Comparison of ENCODE assay signal across 27 mouse cellular contexts in the genomic region with DNA sequence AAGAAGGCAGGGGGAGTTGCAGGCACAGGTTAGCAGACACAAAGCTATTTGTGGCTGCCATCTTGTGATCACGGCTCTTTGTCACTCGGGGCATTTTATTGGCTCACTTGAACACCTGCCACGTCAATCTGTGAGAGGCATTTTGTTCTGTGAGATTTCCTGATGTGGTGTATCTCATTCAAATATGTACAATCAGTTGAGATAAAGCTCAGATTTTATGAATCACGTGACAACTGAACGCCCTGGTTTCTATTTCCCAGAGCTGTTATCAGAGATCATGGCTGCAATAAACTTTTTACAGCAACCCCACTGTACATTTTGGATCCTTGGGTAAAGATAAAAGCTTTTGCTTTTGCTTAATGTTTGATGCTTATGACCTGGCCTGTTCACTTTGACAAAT. TPM values are rescaled to one million over a fixed set of nuclear protein-coding genes. Genes with fewer than 3 reads are reported as not detected.
DNase-seq lines count a peak whose midpoint lies in the region; ATAC-seq and TF ChIP-seq lines count a peak whose summit lies in the region.
"Had no signal": no experiment of that assay in that cellular context is flagged by ENCODE, and none has a peak within 500 bp of the region (broad histone marks: within the 10 kb centered on the region; RNA-seq: fewer than 3 reads in every experiment).

No protein-coding gene starts in this region.

- H3K79me2 ChIP-seq in MEL (ENCODE audit: control insufficient read depth, insufficient read depth, low read length, poor library complexity) = no peaks in the 10 kb centered on the region

- TF ChIP-seq POLR2A in MEL (IDR thresholded peaks at IDR 0.05; ENCODE audit: control insufficient read depth in 1 of 2, insufficient read depth in 1 of 2, low read depth in 1 of 2, low read length in 2 of 2, poor library complexity in 1 of 2) = no peak

- H3K36me3 ChIP-seq in MEL (ENCODE audit: control insufficient read depth in 1 of 2, insufficient read depth in 2 of 2, low read length in 2 of 2) = no peaks in the 10 kb centered on the region
- H3K36me3 ChIP-seq in intestine, embryonic 16.5 days (ENCODE audit: control insufficient read depth, insufficient read depth, low read length) = no peaks in the 10 kb centered on the region
- H3K36me3 ChIP-seq: embryonic facial prominence, embryonic 10.5 days; embryonic facial prominence, embryonic 12.5 days; forebrain, embryonic 15.5 days; G1E had no signal

- peaks cover 13 to 20% of the 10 kb centered on the region in 2 experiments for H3K27me3 ChIP-seq in MEL (ENCODE audit: control insufficient read depth in 1 of 2, insufficient read depth in 2 of 2, low read length in 2 of 2)
- no peaks in the 10 kb centered on the region for H3K27me3 ChIP-seq in intestine, embryonic 16.5 days (replicated peaks; ENCODE audit: control insufficient read depth, insufficient read depth, low read length)
- H3K27me3 ChIP-seq: embryonic facial prominence, embryonic 12.5 days; forebrain, embryonic 13.5 days; forebrain, embryonic 15.5 days had no signal

- no peak overlapping the region for H3K27ac ChIP-seq in MEL (ENCODE audit: control insufficient read depth, low read depth, low read length)
- no peak overlapping the region for H3K27ac ChIP-seq in intestine, embryonic 16.5 days (ENCODE audit: low read length)
- H3K27ac ChIP-seq: embryonic facial prominence, embryonic 10.5 days; embryonic facial prominence, embryonic 12.5 days; forebrain, embryonic 13.5 days; forebrain, embryonic 15.5 days had no signal

- no peak for TF ChIP-seq CTCF in MEL (IDR thresholded peaks at IDR 0.05 in 2 of 3, conservative IDR thresholded peaks at IDR 0.05 in 1 of 3; ENCODE audit: control insufficient read depth in 1 of 3, insufficient read depth in 1 of 3, low read depth in 2 of 3, low read length in 3 of 3, poor library complexity in 1 of 3, severe bottlenecking in 1 of 3)

- TF ChIP-seq RAD21 in MEL (IDR thresholded peaks at IDR 0.05; ENCODE audit: low read depth, low read length) = no peak

- DNase-seq in MEL (ENCODE audit: low read depth, low spot score) = no peak
- peak; percentile 54 for DNase-seq in large intestine, adult 2 months (ENCODE audit: low read depth, low spot score)
- no peak for DNase-seq in ovary, postnatal 10 days (ENCODE audit: low spot score)
- DNase-seq in thymus, postnatal 4 days = no peak
- no peak for DNase-seq in frontal cortex, postnatal 25 days (ENCODE audit: low spot score in 2 of 2)
- DNase-seq: adrenal gland, adult 8-10 months; adrenal gland, postnatal 14 days; adrenal gland, postnatal 36 days; B cell, adult 2 months; cerebellum, adult 11-12 months; cerebellum, adult 2 months; cerebellum, adult 9-10 months; cerebellum, postnatal 10 days; cerebellum, postnatal 25 days; forebrain, postnatal 0 days had no signal

- no peak overlapping the region for H3K4me3 ChIP-seq in MEL (ENCODE audit: control insufficient read depth in 1 of 2, insufficient read depth in 1 of 2, low read depth in 2 of 2, low read length in 2 of 2)
- no peak overlapping the region for H3K4me3 ChIP-seq in intestine, embryonic 16.5 days (ENCODE audit: low read length)
- H3K4me3 ChIP-seq: embryonic facial prominence, embryonic 10.5 days; embryonic facial prominence, embryonic 12.5 days; forebrain, embryonic 13.5 days; forebrain, embryonic 15.5 days had no signal

- H3K4me1 ChIP-seq in MEL (ENCODE audit: control insufficient read depth in 1 of 2, insufficient read depth in 2 of 2, low read length in 2 of 2) = no peaks in the 10 kb centered on the region
- no peaks in the 10 kb centered on the region for H3K4me1 ChIP-seq in intestine, embryonic 16.5 days (ENCODE audit: control insufficient read depth, insufficient read depth, low read length)
- H3K4me1 ChIP-seq: embryonic facial prominence, embryonic 12.5 days; forebrain, embryonic 13.5 days; forebrain, embryonic 15.5 days had no signal

- no peak overlapping the region for H3K9ac ChIP-seq in MEL (ENCODE audit: control insufficient read depth, low read depth, low read length, poor library complexity, severe bottlenecking)
- no peak overlapping the region for H3K9ac ChIP-seq in intestine, embryonic 16.5 days (ENCODE audit: low read depth, low read length)
- H3K9ac ChIP-seq: embryonic facial prominence, embryonic 12.5 days; forebrain, embryonic 13.5 days; forebrain, embryonic 15.5 days; forebrain, postnatal 0 days had no signal

- H3K4me2 ChIP-seq in intestine, embryonic 16.5 days (ENCODE audit: low read depth, low read length) = no peak overlapping the region
- H3K4me2 ChIP-seq: embryonic facial prominence, embryonic 12.5 days; forebrain, embryonic 13.5 days; forebrain, embryonic 15.5 days had no signal

- TF ChIP-seq EP300 in MEL (IDR thresholded peaks at IDR 0.05; ENCODE audit: low read depth in 1 of 2, low read length in 2 of 2) = no peak

- 57% methylated on average over 5 of the region's 5 CpGs for WGBS in intestine, embryonic 16.5 days
- WGBS in large intestine, adult 2 months = 26% methylated on average over 5 of the region's 5 CpGs

- ATAC-seq in intestine, embryonic 16.5 days = peak; percentile 73
- ATAC-seq: activated CD4-positive, CD25-positive, alpha-beta regulatory T cell, adult 4 months; CD4-positive, CD25-positive, alpha-beta regulatory T cell, adult 4 months; forebrain, embryonic 13.5 days; forebrain, embryonic 15.5 days; forebrain, postnatal 0 days; Patski had no signal

- H3K9me3 ChIP-seq in MEL (replicated peaks; ENCODE audit: insufficient read depth, low read length) = no peaks in the 10 kb centered on the region
- no peaks in the 10 kb centered on the region for H3K9me3 ChIP-seq in intestine, embryonic 16.5 days (ENCODE audit: control insufficient read depth, low read length)
- H3K9me3 ChIP-seq: embryonic facial prominence, embryonic 10.5 days; embryonic facial prominence, embryonic 12.5 days; forebrain, embryonic 13.5 days; forebrain, embryonic 15.5 days; G1E had no signal

TF ChIP-seq in MEL, 35 proteins besides CTCF, POLR2A, EP300 and RAD21:
- no peak for TF ChIP-seq ELF1 (IDR thresholded peaks at IDR 0.05; ENCODE audit: low read depth, low read length)
- peak; percentile 42; the same call in 1 of the 2 replicates for TF ChIP-seq USF1 (IDR thresholded peaks at IDR 0.05; ENCODE audit: low read depth, low read length)

RNA-seq across cellular contexts. Expression of a gene that starts 31.6 kb away (rescaled TPM):
- not detected in 2 replicates for total RNA-seq in MEL (2012; rRNA removed)
- not detected for polyA plus RNA-seq in MEL (2012; ENCODE audit: insufficient read depth in 1 of 2, insufficient read length in 2 of 2, low read depth in 1 of 2, low replicate concordance in 2 of 2, missing spikeins in 1 of 2)
- 93.5 and 131 TPM in 2 replicates for polyA plus RNA-seq in intestine, embryonic 16.5 days (2015; fragmentation: Nextera tagmentation; extraction: Ambion mirVana)
- 214 and 643 TPM in 2 replicates for polyA plus RNA-seq in large intestine, adult 2 months (2012; rRNA removed)
- total RNA-seq: adrenal gland, adult 18-20 months; adrenal gland, adult 8-10 months; adrenal gland, postnatal 36 days had no signal
- polyA plus RNA-seq: activated CD4-positive, CD25-positive, alpha-beta regulatory T cell, adult 4 months; CD4-positive, CD25-positive, alpha-beta regulatory T cell, adult 4 months; cortical plate, adult 2 months; embryonic facial prominence, embryonic 12.5 days; forebrain, embryonic 11.5 days; forebrain, embryonic 15.5 days; G1E had no signal

Comparison
In these comparisons a context has a peak if more than half of its experiments do, and no peak if none do; other contexts are left out.
1. RNA of a gene that starts 31.6 kb away (polyA plus RNA-seq): 214 to 643 TPM in large intestine, adult 2 months and 93.5 to 131 TPM in intestine, embryonic 16.5 days; not detected in MEL; every median in the first group is over 10 times any median in the second.